Mouse (Mus musculus): ENCODE data around the gene Prr29.

DNA sequence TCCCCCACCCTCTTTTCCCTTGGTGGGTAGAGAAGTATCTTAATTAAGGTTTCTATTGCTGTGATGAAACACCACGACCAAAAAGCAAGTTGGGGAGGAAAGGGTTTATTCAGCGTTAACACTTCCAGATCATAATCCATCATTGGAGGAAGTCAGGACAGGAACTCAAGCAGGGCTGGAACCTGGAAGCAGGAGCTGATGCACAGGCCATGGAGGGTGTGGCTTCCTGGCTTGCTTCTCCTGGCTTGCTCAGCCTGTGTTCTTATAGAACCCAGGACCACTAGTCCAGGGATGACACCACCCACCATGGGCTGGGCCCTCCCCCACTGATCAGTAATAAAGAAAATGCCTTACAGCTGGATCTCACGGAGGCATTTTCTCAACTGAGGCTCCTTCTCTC, 25.5 kb downstream of the Prr29 start:
- no peak for TF ChIP-seq HCFC1 (IDR thresholded peaks at IDR 0.05; ENCODE audit: borderline replicate concordance, insufficient read depth, low read length)
- TF ChIP-seq CHD2 (IDR thresholded peaks at IDR 0.05; ENCODE audit: low read depth, low read length), result no peak
- no peak for TF ChIP-seq ZNF384 (IDR thresholded peaks at IDR 0.05; ENCODE audit: low read depth, low read length)
- TF ChIP-seq MAFK (IDR thresholded peaks at IDR 0.05; ENCODE audit: insufficient read depth, low read depth, low read length), result no peak
